Mouse (Mus musculus) mammary gland, adult 2 months (tissue): Measurements from ENCODE around the gene Trp53rkb. TPM values are rescaled to one million over a fixed set of nuclear protein-coding genes. Genes with fewer than 3 reads are reported as not detected.

Experiments used
- polyA plus RNA-seq: library from polyadenylated mRNA; depleted of rRNA; stranded (reverse); fragments of >200 nt; gene quantifications from 2 replicates; pipeline ENCODE4 v1.2.3, GENCODE M21; 2012; ENCODE audit warnings: low replicate concordance; rRNA removed

Trp53rkb gene
- polyA plus RNA-seq: 3.0 and 5.1 TPM in 2 replicates

GRCm38 (mm10) chr2:166792355-166792754 is at the start of gene Trp53rkb:
Trp53rkb (plus strand) TSS chr2:166792531.

DNA sequence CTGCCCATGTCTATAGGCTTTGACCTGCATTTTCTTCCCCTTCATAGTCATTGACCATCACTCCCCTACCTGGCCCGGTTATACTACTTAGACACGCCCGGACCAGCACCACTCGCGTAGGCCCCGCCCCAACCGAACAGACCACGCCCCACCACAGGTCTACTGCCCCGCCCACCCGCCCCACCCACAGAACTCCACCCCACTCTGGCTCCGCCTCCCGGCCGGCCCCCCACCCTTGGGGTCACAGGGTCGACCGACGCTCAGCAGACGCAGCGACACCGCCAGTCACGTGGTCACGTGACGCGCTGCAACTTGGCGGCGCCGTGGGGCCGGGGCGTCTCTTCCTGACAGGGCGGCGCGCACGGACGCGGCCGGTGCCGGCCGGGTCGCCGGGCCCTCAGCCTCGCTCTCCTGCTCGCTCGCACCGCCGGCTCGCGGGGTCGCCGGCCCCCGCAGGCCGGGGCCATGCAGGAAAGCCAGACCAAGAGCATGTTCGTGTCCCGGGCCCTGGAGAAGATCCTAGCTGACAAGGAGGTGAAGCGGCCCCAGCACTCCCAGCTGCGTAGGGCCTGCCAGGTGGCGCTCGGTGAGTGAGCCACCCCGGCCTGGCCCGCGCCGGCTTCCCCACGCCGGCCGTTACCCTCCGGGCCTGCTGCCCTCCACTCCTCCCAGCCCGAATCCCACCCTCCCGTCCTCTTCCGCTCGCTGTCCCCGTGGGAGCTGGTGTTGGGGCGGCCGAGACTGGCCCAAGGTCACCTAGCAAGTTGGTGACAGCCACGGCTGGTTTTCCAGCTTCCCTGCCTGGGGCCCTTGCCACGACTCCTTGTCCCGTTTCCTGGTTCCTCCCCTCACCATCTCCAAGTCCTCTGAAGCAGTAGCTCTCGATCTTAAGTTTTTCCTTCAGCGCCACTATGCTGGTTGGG is 13.2 kb downstream of the Trp53rkb start, which contains the start of gene Arfgef2:
Arfgef2 (plus strand) TSS at position 339 of the 923 bp plus-strand sequence.

Other genes starting within 250 kb of the Trp53rkb start
- 53.2 and 119 TPM in 2 replicates for gene Prex1, start 78.7 kb upstream of the Trp53rkb start, polyA plus RNA-seq
- 12.2 and 13.3 TPM in 2 replicates for gene Arfgef2, start 13.1 kb downstream of the Trp53rkb start, polyA plus RNA-seq
- 10.2 and 24.1 TPM in 2 replicates for gene Cse1l, start 113.5 kb downstream of the Trp53rkb start, polyA plus RNA-seq
- 17.3 and 33.2 TPM in 2 replicates for gene Stau1, start 203.8 kb downstream of the Trp53rkb start, polyA plus RNA-seq
- gene Ddx27, start 222.7 kb downstream of the Trp53rkb start, polyA plus RNA-seq: 22.9 and 36.0 TPM in 2 replicates